Mouse (Mus musculus): ENCODE results near the gene BC048507. TPM values are rescaled to one million over a fixed set of nuclear protein-coding genes. Genes with fewer than 3 reads are reported as not detected.
"Not testable (repeated sequence)": the region's sequence is repeated elsewhere in the genome, so short reads cannot be mapped to it uniquely, and the experiment has no call there.

BC048507 gene
- polyA plus RNA-seq (2012; rRNA removed), result not detected in 2 replicates

DNA sequence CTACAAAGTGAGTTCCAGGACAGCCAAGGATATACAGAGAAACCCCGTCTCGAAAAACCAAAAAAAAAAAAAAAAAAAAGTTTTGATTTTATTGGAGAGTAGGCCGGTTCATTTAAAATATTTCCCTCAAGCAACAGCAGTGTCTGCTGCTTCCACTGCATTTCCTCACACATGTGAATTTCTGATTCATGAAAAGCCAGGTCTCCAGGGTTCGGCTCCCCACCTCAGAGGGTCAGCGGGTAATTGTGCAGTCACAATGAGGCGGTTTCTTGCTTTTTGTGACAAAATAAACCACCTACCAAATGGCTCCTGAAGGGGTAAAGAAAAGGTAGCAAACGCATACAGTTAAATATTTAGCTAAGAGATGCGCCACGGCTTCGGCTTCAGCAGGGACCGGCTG is at the start of gene BC048507:
TSS of gene BC048507 (plus strand) at position 301 of the 400 bp plus-strand sequence.
- TF ChIP-seq POLR2A (IDR thresholded peaks at IDR 0.05; ENCODE audit: borderline replicate concordance, extremely low read depth, insufficient read depth, insufficient read length, poor library complexity, severe bottlenecking) (no peak), CTCF (IDR thresholded peaks at IDR 0.05; ENCODE audit: borderline replicate concordance, extremely low read depth, insufficient read depth, insufficient read length) (no peak)
- no peak for DNase-seq (ENCODE audit: low read depth)

DNA sequence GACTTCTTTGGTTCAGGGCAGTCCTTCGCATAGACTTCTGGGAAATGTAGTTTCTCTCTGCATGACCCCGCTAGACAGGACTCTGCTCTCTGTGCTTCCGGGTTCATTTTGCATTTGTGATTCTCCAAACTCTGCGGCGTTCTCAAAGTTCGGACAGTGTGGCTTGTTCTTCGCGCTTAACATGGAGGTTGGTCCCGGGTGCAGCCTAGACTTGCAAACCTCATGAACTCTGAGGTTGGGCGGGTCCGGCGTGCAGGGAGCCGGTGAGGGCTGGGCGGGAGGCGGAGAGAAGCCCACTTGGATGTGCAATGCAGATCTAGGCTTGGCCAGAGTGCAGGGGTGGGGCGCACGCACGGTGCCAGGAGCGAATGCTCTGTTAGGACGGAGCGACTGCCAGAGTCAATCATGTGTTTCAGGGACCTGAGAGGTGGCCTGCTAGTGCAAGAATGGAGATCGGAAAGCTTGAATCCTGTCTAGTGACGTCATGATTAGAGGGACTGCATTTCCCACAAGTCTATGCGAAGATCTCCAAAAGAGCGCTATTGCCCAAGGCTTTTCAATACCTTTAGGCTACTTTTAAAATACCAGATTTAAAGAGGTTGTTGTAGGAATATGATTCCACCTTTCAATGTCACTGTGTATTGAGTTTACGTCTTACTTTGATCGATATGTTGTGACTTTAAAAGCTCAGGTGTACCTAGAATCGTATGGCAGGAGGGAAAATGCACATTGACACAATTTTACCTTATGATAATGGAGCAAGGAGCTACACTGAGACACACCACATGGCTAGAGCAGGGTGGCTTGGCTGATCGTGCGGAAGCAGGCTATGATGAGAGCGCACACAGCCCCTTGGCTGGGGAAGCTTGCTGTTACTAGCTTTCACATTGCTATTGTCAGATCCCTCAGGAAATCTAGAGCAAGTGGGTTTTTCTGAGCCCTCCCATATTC is 49.1 kb upstream of the BC048507 start, which contains the start of gene Zfp273:
TSS of gene Zfp273 (plus strand) at position 31 of the 951 bp plus-strand sequence.
- no peak for TF ChIP-seq POLR2A (IDR thresholded peaks at IDR 0.05; ENCODE audit: borderline replicate concordance, extremely low read depth, insufficient read depth, insufficient read length, poor library complexity, severe bottlenecking)
- TF ChIP-seq CTCF (IDR thresholded peaks at IDR 0.05; ENCODE audit: borderline replicate concordance, extremely low read depth, insufficient read depth, insufficient read length), result no peak
- peak; percentile 95 for DNase-seq (ENCODE audit: low read depth)

DNA sequence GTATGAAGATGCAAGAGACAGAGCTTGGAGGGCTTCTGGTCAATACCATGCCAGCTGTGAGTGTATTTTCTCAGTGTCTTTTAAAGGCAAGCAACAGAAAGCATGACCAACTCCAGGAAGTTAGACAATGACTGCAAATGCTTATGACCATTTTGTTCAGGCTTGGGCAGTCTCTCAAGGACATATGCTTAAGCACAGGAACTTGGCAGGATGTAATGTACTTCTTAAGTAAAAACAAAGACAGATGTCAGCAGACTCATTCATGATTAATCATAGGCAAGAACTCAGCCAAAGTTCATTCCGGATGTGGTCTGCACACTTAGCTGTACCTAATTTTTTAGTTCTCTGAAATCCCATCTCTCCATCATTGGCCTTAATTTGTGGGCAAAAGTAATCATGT is 44.5 kb upstream of the BC048507 start:
- TF ChIP-seq CTCF (IDR thresholded peaks at IDR 0.05; ENCODE audit: borderline replicate concordance, extremely low read depth, insufficient read depth, insufficient read length) (no peak), POLR2A (IDR thresholded peaks at IDR 0.05; ENCODE audit: borderline replicate concordance, extremely low read depth, insufficient read depth, insufficient read length, poor library complexity, severe bottlenecking) (no peak)
- no peak for DNase-seq (ENCODE audit: low read depth)

- DNase-seq (ENCODE audit: low read depth), result peak; percentile 91
- TF ChIP-seq POLR2A (IDR thresholded peaks at IDR 0.05; ENCODE audit: borderline replicate concordance, extremely low read depth, insufficient read depth, insufficient read length, poor library complexity, severe bottlenecking), result no peak
- TF ChIP-seq CTCF (IDR thresholded peaks at IDR 0.05; ENCODE audit: borderline replicate concordance, extremely low read depth, insufficient read depth, insufficient read length), result no peak
Measured at GRCm38 (mm10) chr13:67830911-67831336, 32.2 kb upstream of the BC048507 start, which contains the start of gene Gm10037. Gene Gm10037 (plus strand): TSS chr13:67831106.

DNA sequence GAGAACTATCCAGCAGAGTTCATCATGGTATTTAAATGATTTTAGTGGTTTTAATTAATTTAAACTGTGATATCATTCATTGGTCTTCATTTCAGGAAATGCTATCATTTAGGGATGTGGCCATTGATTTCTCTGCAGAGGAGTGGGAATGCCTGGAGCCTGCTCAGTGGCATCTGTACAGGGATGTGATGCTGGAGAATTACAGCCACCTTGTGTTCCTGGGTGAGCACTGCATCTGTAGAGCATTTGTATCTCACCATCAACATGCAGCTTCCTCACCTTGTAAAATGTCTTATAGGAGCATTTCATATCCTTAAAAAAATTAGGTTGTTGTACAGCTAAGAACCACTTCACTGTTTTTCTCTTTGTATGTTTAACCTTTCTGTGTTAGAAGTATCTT is 30.0 kb upstream of the BC048507 start:
- not testable (repeated sequence) for DNase-seq (ENCODE audit: low read depth)

DNA sequence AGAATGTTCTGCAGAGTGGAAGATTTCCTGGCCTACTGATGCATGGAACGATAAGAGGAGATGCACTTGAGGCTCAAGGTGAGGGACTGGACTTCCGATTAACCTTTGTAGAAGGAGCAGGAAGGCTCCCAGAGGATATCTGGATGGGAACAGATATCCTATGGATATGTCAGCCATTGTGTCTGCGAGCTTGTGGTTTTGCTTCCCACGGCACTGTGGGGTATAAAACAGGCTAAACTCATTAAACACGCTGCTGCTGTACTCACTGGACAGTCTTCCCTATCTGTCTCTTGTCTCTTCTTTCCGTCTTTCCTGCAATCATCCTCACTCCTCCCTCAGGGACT is 19.4 kb upstream of the BC048507 start:
- TF ChIP-seq CTCF (IDR thresholded peaks at IDR 0.05; ENCODE audit: borderline replicate concordance, extremely low read depth, insufficient read depth, insufficient read length) (no peak), POLR2A (IDR thresholded peaks at IDR 0.05; ENCODE audit: borderline replicate concordance, extremely low read depth, insufficient read depth, insufficient read length, poor library complexity, severe bottlenecking) (no peak)

DNA sequence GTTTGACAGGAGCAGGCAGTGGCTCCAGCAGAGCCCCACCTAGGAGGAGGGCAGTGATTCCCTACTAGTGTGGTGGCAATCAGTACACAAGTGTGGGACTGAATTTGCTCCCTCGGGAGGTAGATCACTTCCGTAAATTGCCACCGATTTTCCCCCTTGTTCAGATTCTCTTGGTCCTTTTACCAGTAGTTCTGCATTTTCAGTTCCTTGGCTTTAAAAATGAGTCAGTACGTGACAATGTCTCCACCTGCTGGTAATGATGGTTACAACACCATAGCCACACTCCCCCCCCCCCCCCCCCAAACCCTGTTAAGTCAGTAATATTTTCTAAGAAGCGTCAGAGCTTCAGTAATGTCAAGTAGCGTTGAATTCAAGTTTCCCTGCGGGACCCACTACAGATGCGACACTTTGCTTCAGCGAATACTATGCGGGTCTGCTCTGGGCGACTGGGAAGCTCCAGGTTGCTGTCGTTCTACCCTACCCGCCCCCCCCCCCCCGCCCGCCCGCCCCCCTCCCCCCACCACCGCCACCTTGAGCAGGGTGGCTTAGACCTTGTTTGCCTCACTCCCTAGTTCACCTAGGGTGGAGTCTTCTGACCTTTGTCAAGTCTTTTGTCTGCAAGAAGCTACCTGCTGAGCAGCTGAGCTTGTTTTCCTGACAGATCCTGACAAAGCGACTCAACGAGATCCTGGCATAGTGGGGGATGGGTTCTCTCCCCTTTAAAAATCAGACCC is 18.8 kb upstream of the BC048507 start:
- peak; percentile 56; the same call in 1 of the 2 replicates for TF ChIP-seq CTCF (IDR thresholded peaks at IDR 0.05; ENCODE audit: borderline replicate concordance, extremely low read depth, insufficient read depth, insufficient read length)
- no peak for TF ChIP-seq POLR2A (IDR thresholded peaks at IDR 0.05; ENCODE audit: borderline replicate concordance, extremely low read depth, insufficient read depth, insufficient read length, poor library complexity, severe bottlenecking)

More for the DNA sequence above, 19.4 kb upstream of the BC048507 start:
- no peak for DNase-seq (ENCODE audit: low read depth)

GRCm38 (mm10) chr13:67844853-67845194 is 18.3 kb upstream of the BC048507 start:
- peak; percentile 41 for DNase-seq (ENCODE audit: low read depth)
- TF ChIP-seq POLR2A (IDR thresholded peaks at IDR 0.05; ENCODE audit: borderline replicate concordance, extremely low read depth, insufficient read depth, insufficient read length, poor library complexity, severe bottlenecking) (no peak), CTCF (IDR thresholded peaks at IDR 0.05; ENCODE audit: borderline replicate concordance, extremely low read depth, insufficient read depth, insufficient read length) (no peak)

More for the DNA sequence above, 18.8 kb upstream of the BC048507 start:
- DNase-seq (ENCODE audit: low read depth), result peak; percentile 84

- DNase-seq (ENCODE audit: low read depth), result no peak
- TF ChIP-seq POLR2A (IDR thresholded peaks at IDR 0.05; ENCODE audit: borderline replicate concordance, extremely low read depth, insufficient read depth, insufficient read length, poor library complexity, severe bottlenecking) (no peak), CTCF (IDR thresholded peaks at IDR 0.05; ENCODE audit: borderline replicate concordance, extremely low read depth, insufficient read depth, insufficient read length) (no peak)
Measured at GRCm38 (mm10) chr13:67850361-67850760, 12.8 kb upstream of the BC048507 start.

- DNase-seq (ENCODE audit: low read depth), result no peak
- no peak for TF ChIP-seq POLR2A (IDR thresholded peaks at IDR 0.05; ENCODE audit: borderline replicate concordance, extremely low read depth, insufficient read depth, insufficient read length, poor library complexity, severe bottlenecking)
- TF ChIP-seq CTCF (IDR thresholded peaks at IDR 0.05; ENCODE audit: borderline replicate concordance, extremely low read depth, insufficient read depth, insufficient read length), result no peak
Measured at GRCm38 (mm10) chr13:67853130-67853529, 10.0 kb upstream of the BC048507 start.

- no peak for DNase-seq (ENCODE audit: low read depth)
- no peak for TF ChIP-seq POLR2A (IDR thresholded peaks at IDR 0.05; ENCODE audit: borderline replicate concordance, extremely low read depth, insufficient read depth, insufficient read length, poor library complexity, severe bottlenecking)
- no peak for TF ChIP-seq CTCF (IDR thresholded peaks at IDR 0.05; ENCODE audit: borderline replicate concordance, extremely low read depth, insufficient read depth, insufficient read length)
Measured at GRCm38 (mm10) chr13:67853983-67854382, 9.1 kb upstream of the BC048507 start.
